Mouse (Mus musculus) embryonic facial prominence, embryonic 12.5 days (tissue): Measurements from ENCODE around the gene Acta1. TPM values are rescaled to one million over a fixed set of nuclear protein-coding genes. Genes with fewer than 3 reads are reported as not detected.

ENCODE experiments used
- ATAC-seq: fragments of 200-750 bp; cut with Nextera tagmentation; 2 replicates; pipeline ENCODE4 v1.8.0; 2017; ENCODE audit not compliant: insufficient number of reproducible peaks, insufficient read depth, low FRiP score, low TSS enrichment
- H3K27ac ChIP-seq: fragments of 300-500 bp; sonication (generic); 2 replicates; pipeline ENCODE4 v1.5.1; 2016; ENCODE audit warnings: mild to moderate bottlenecking
- H3K27me3 ChIP-seq: fragments of 300-500 bp; sonication (generic); 2 replicates; pipeline ENCODE4 v1.6.1; 2016; ENCODE audit warnings: mild to moderate bottlenecking, moderate library complexity
- H3K36me3 ChIP-seq: fragments of 300-500 bp; sonication (generic); 2 replicates; pipeline ENCODE4 v1.6.1; 2016; ENCODE audit warnings: mild to moderate bottlenecking
- H3K4me1 ChIP-seq: fragments of 300-500 bp; sonication (generic); 2 replicates; pipeline ENCODE4 v1.6.1; 2016
- H3K4me2 ChIP-seq: fragments of 300-500 bp; sonication (generic); replicated peaks from 2 replicates; pipeline ENCODE4 v1.6.1; 2016; ENCODE audit warnings: mild to moderate bottlenecking, moderate library complexity
- H3K4me3 ChIP-seq: fragments of 300-500 bp; sonication (generic); 2 replicates; pipeline ENCODE4 v1.5.1; 2016; ENCODE audit warnings: mild to moderate bottlenecking
- H3K9ac ChIP-seq: fragments of 300-500 bp; sonication (generic); 2 replicates; pipeline ENCODE4 v1.6.1; 2016; ENCODE audit warnings: mild to moderate bottlenecking, moderate library complexity
- H3K9me3 ChIP-seq: fragments of 300-500 bp; sonication (generic); 2 replicates; pipeline ENCODE4 v1.6.1; 2016; ENCODE audit warnings: mild to moderate bottlenecking, moderate library complexity
- WGBS: fragments of 180-500 bp; shearing (Covaris S2); methylation state at CpG from one replicate; pipeline ENCODE4 v1.1.7; 2016; 5-methylcytosine and 5-hydroxymethylcytosine counted together
- polyA plus RNA-seq: library from polyadenylated mRNA; unstranded; fragments of >200 nt; fragmentation: Nextera tagmentation; extraction: Ambion mirVana; gene quantifications from 2 replicates; pipeline ENCODE4 v1.2.1, GENCODE M21; 2016

Acta1 gene
- polyA plus RNA-seq, 1 experiment from 2014 or later = 82.4 TPM

DNA sequence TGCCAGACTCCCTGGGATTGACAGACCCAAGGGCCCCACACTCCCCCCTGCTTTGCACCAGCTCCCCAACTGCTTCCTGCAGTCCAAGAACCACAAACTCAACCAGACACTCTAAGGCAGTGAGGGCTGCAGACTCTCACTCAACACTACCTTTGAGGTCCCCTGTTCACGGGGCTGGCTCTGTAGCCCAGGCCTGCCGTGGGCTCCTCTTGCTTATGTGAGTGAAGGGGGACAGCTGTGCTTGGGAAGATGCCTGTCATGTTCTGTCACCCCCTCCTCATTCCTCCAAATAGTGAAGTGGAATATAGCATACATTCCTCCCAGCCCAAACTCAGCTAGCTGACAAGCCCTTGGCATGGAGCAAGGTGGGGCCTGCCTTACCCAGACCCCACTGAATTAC lies 12.1 kb downstream of the Acta1 start:
- no peak overlapping the region for H3K27ac ChIP-seq
- H3K9ac ChIP-seq = no peak overlapping the region
- ATAC-seq = no peak
- H3K27me3 ChIP-seq = peaks cover 7% of the 10 kb centered on the region; the same call in 1 of the 2 replicates
- H3K4me1 ChIP-seq = peaks cover 13% of the 10 kb centered on the region
- 71% methylated on average over 2 of the region's 2 CpGs for WGBS
- H3K36me3 ChIP-seq = no peaks in the 10 kb centered on the region
- no peak overlapping the region for H3K4me2 ChIP-seq
- no peaks in the 10 kb centered on the region for H3K9me3 ChIP-seq
- no peak overlapping the region for H3K4me3 ChIP-seq

GRCm38 (mm10) chr8:123880821-123881350 lies 13.7 kb downstream of the Acta1 start:
- H3K27me3 ChIP-seq = peaks cover 7% of the 10 kb centered on the region; the same call in 1 of the 2 replicates
- H3K9ac ChIP-seq = no peak overlapping the region
- no peak overlapping the region for H3K4me2 ChIP-seq
- WGBS = 45% methylated on average over 4 of the region's 4 CpGs
- H3K27ac ChIP-seq = no peak overlapping the region
- H3K4me3 ChIP-seq = no peak overlapping the region
- no peak for ATAC-seq
- H3K36me3 ChIP-seq = no peaks in the 10 kb centered on the region
- peaks cover 13% of the 10 kb centered on the region for H3K4me1 ChIP-seq
- no peaks in the 10 kb centered on the region for H3K9me3 ChIP-seq

DNA sequence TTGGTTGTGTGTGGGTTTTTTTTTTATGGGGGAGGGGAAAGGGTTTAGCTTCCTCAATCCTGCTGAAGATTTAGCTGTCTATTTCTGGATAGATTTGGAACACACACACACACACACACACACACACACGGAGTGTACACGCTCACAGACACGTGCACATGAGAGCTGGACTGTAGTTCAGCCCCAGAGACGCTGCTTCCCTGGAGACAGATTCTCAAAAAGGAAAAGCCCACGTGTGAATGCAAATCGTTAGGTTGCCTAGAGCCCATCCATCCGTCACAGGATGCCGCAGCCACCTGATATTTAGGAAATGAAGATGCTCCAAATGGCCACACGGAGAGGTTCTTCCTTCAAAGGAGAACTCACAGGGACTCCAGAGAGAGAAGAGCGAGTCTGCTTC lies 14.3 kb downstream of the Acta1 start:
- H3K36me3 ChIP-seq = no peaks in the 10 kb centered on the region
- no peak overlapping the region for H3K27ac ChIP-seq
- peaks cover 13% of the 10 kb centered on the region for H3K4me1 ChIP-seq
- H3K4me2 ChIP-seq = no peak overlapping the region
- H3K9ac ChIP-seq = no peak overlapping the region
- 67% methylated on average over 10 of the region's 10 CpGs for WGBS
- H3K27me3 ChIP-seq = peaks cover 7% of the 10 kb centered on the region; the same call in 1 of the 2 replicates
- no peaks in the 10 kb centered on the region for H3K9me3 ChIP-seq
- no peak overlapping the region for H3K4me3 ChIP-seq
- ATAC-seq = no peak

- Histone ChIP-seq H3K36me3 (no peaks in the 10 kb centered on the region), H3K9me3 (no peaks in the 10 kb centered on the region), H3K4me3 (no peak overlapping the region), H3K27ac (no peak overlapping the region), H3K4me2 (no peak overlapping the region), H3K4me1 (no peaks in the 10 kb centered on the region), H3K27me3 (no peaks in the 10 kb centered on the region), H3K9ac (no peak overlapping the region)
- ATAC-seq = no peak
- 62% methylated on average over 2 of the region's 2 CpGs for WGBS
Measured at GRCm38 (mm10) chr8:123877865-123878264, 16.7 kb downstream of the Acta1 start.

GRCm38 (mm10) chr8:123874324-123874723 lies 20.2 kb downstream of the Acta1 start:
- no peaks in the 10 kb centered on the region for H3K9me3 ChIP-seq
- 82% methylated on average over 11 of the region's 11 CpGs for WGBS
- H3K27ac ChIP-seq = no peak overlapping the region
- no peak overlapping the region for H3K4me2 ChIP-seq
- no peak overlapping the region for H3K4me3 ChIP-seq
- H3K27me3 ChIP-seq = no peaks in the 10 kb centered on the region
- H3K4me1 ChIP-seq = no peaks in the 10 kb centered on the region
- no peak overlapping the region for H3K9ac ChIP-seq
- ATAC-seq = no peak
- H3K36me3 ChIP-seq = no peaks in the 10 kb centered on the region

DNA sequence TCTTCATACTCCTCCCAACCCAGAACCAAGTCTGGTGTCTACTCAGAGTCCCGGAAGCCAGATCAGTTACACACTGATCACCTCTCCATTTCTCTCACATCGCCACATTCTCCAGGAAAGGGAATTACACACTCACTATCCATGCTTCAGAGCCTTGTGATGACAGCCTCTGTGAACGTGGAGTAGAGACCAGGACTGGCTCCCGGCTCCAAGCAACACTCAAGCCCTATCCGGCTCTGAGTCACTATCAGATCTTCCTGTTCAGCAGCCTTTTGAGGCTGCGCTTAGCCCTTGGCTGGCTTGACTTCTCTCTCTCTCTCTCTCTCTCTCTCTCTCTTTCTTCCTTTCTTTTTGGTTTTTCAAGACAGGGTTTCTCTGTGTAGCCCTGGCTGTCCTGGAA lies 21.2 kb downstream of the Acta1 start:
- WGBS = 72% methylated on average over 6 of the region's 6 CpGs
- ATAC-seq = no peak
- Histone ChIP-seq H3K36me3 (no peaks in the 10 kb centered on the region), H3K9ac (no peak overlapping the region), H3K9me3 (no peaks in the 10 kb centered on the region), H3K4me3 (no peak overlapping the region), H3K27ac (no peak overlapping the region), H3K4me1 (no peaks in the 10 kb centered on the region), H3K4me2 (no peak overlapping the region), H3K27me3 (no peaks in the 10 kb centered on the region)

DNA sequence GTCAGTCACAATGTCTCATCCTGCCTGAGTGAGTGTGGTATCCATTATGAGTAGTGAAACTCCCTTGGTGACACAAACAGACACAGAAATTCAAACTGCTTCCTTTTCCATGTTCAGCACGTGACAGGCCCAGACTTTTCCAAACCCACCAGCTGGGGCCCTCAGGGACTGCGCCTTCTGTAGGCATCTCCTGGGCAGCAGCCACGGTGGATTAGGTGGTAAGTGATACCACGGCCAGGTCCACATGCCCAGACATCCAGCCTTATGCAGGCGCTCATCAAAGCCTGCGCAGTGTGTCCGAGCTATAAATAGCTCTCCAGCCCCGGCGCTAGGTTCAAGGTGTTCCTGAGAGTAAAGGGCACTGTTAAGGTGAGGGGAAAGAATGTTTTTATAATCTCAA lies 22.5 kb downstream of the Acta1 start:
- WGBS = 58% methylated on average over 9 of the region's 9 CpGs

DNA sequence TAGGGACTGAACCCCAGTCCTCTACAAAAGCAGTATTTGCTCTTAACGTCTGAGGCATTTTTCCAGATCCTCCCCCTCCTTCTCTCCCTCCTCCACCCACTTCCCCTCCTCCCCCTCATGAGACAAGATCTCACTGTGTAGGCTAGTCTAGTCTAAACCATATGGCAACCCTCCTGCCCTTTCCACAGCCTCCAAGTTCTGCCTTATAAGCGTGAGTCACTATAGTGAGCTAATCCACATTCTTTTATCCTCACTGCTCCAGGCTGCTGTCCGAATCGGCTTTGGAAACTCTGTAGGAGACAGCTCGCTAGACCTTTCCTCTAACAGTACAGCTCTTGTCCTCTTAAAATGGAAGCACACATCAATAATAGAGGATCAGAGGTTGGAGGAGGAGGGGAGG lies 27.6 kb downstream of the Acta1 start:
- H3K36me3 ChIP-seq = no peaks in the 10 kb centered on the region
- 14% methylated on average over 5 of the region's 5 CpGs for WGBS
- H3K4me1 ChIP-seq = no peaks in the 10 kb centered on the region
- ATAC-seq = no peak
- H3K9ac ChIP-seq = no peak overlapping the region
- H3K27me3 ChIP-seq = peaks cover 7% of the 10 kb centered on the region
- no peak overlapping the region for H3K27ac ChIP-seq
- H3K4me3 ChIP-seq = no peak overlapping the region
- no peaks in the 10 kb centered on the region for H3K9me3 ChIP-seq
- no peak overlapping the region for H3K4me2 ChIP-seq

More for the DNA sequence above, 22.5 kb downstream of the Acta1 start:
- Histone ChIP-seq H3K4me3 (no peak overlapping the region), H3K27ac (no peak overlapping the region), H3K9me3 (no peaks in the 10 kb centered on the region), H3K4me2 (no peak overlapping the region), H3K4me1 (no peaks in the 10 kb centered on the region), H3K36me3 (no peaks in the 10 kb centered on the region), H3K9ac (no peak overlapping the region), H3K27me3 (no peaks in the 10 kb centered on the region)
- no peak for ATAC-seq

DNA sequence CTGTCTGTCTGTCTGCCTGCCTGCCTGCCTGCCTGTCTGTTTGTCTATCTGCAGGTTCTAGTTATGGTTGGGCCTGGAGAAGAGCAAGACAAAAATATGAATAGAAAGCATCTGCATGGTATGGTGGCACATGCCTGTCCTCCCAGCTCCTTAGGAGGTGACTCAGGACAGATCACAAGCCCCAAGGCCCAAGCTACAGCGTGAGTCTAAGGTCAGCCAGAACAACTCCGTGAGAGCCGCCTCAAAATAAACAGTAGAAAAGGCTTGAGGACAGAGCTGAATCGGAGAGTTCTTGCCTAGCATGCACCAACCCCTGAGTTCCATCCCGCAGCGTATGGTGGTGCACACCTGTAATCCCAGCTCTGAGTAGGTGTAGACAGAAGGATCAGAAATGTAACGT lies 28.8 kb downstream of the Acta1 start:
- Histone ChIP-seq H3K4me2 (no peak overlapping the region), H3K36me3 (no peaks in the 10 kb centered on the region), H3K4me3 (no peak overlapping the region), H3K27me3 (peaks cover 12% of the 10 kb centered on the region), H3K9ac (no peak overlapping the region), H3K9me3 (no peaks in the 10 kb centered on the region), H3K27ac (no peak overlapping the region), H3K4me1 (no peaks in the 10 kb centered on the region)
- 80% methylated on average over 7 of the region's 7 CpGs for WGBS
- ATAC-seq = no peak

DNA sequence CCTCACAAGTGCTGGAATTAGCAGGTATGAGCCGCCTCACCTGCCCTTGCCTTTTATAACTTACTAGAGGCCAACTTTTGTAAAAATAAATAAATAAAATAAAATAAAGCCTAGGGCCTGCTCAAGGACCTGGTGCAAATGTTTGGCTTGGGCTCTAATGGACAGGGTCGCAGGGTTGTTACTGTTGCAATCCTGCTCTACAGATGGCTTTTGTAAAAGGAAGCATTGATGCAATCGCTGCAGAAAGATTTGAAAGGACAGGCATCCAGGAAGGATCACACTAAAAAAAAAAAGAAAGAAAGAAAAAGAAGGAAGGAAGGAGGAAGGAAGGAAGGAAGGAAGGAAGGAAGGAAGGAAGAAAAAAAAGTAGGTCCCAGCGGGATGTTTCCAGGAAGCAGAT lies 34.2 kb downstream of the Acta1 start:
- peak overlapping the region; percentile 95; the same call in 1 of the 2 replicates for H3K4me3 ChIP-seq

DNA sequence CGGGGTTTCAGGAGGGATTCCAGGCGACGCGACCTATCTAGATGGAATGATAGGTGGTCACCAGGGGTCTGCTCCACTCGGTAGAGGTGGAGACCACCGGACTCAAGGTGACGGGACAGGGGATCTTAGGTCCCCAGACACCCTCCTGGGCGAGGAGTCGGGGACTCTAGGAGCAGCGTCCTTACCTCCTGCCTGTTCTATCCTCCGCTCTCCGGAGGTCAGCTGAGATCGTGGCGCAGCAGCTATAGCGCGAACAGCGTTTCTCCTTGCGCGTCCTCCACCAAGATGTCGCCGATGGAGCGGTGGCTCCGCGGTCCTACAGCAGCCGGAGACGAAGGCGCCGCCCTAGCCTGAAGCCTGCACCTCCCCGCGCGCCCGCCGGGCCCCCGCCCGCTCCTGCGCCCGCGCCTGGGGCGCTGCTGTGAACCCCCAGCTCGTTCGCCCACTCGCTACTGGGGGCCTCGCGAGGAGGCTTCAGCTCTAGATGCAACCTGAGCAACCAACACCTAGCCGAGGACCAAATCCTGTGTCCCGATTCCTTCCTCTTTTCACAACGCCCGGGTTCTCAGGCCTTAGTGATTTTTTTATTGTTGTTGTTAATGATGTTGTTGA lies 34.8 kb downstream of the Acta1 start, which contains the start of gene Ccsap:
TSS of gene Ccsap (minus strand) at position 562 of the 612 bp plus-strand sequence.
- 1% methylated on average over 48 of the region's 48 CpGs for WGBS
- Histone ChIP-seq H3K4me1 (peaks cover 9% of the 10 kb centered on the region; the same call in 1 of the 2 replicates), H3K4me2 (peak within 1 kb of the TSS; percentile 93), H3K27ac (peak within 1 kb of the TSS; percentile 77), H3K9me3 (no peaks in the 10 kb centered on the region; the same call in 1 of the 2 replicates), H3K9ac (peak within 1 kb of the TSS; percentile 82), H3K27me3 (peaks cover 12% of the 10 kb centered on the region), H3K4me3 (peak within 1 kb of the TSS; percentile 95), H3K36me3 (no peaks in the 10 kb centered on the region)
- no peak; the same call in 1 of the 2 replicates for ATAC-seq

More for the DNA sequence above, 34.2 kb downstream of the Acta1 start:
- Histone ChIP-seq H3K4me2 (peak overlapping the region; percentile 93), H3K36me3 (no peaks in the 10 kb centered on the region), H3K27ac (no peak overlapping the region), H3K9me3 (no peaks in the 10 kb centered on the region), H3K4me1 (peaks cover 9% of the 10 kb centered on the region; the same call in 1 of the 2 replicates), H3K9ac (no peak overlapping the region), H3K27me3 (peaks cover 12% of the 10 kb centered on the region)
- no peak for ATAC-seq
- 70% methylated on average over 4 of the region's 4 CpGs for WGBS

DNA sequence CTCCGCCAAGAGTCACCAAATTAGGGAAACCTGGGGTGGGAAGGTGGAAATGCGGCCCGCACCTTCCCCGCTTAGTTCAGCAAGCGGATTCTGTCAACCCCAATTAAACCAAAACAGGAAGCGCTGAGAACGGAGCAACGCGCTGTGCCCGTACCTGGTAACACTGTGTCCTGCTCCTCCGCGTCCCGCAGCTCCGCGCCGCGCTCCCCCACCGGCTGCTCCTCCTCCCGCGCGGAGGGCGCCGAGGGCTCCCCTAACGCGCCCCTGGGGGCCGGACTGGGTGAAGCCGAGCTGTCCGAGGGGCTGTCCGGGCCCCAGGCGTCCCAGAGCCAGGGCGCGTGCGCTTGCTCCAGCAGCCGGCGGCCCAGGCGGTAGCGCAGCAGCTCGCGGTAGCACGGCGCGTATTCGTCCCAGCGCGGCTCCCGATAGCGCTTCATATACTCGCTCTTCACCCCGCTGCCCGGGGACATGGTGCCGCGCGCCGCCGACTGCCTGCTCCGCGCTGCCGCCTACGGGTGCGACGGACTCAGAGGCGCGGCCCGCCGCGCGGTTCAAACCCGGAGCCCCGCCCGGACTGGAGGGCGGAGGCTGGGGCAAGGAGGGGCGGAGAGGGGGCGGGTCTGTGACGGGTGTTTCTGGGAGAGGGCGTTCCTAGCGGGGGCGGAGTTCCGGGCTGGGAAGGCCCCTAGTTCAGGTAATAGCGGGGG lies 35.5 kb downstream of the Acta1 start:
- Histone ChIP-seq H3K36me3 (no peaks in the 10 kb centered on the region), H3K4me2 (peak overlapping the region; percentile 93), H3K4me1 (peaks cover 9% of the 10 kb centered on the region; the same call in 1 of the 2 replicates), H3K27me3 (peaks cover 9% of the 10 kb centered on the region), H3K4me3 (peak overlapping the region; percentile 95), H3K9me3 (no peaks in the 10 kb centered on the region; the same call in 1 of the 2 replicates), H3K9ac (peak overlapping the region; percentile 82), H3K27ac (peak overlapping the region; percentile 77)
- WGBS = under 1% methylated on average over 78 of the region's 79 CpGs
- peak; percentile 88 for ATAC-seq
